Mouse (Mus musculus) limb, embryonic 10.5 days (tissue): ENCODE measurements around the gene Zfp981. TPM values are rescaled to one million over a fixed set of nuclear protein-coding genes. Genes with fewer than 3 reads are reported as not detected.
A peak's percentile ranks its signal among the peaks of the same experiment; 100 is the strongest.
"Not testable (repeated sequence)": the region's sequence is repeated elsewhere in the genome, so short reads cannot be mapped to it uniquely, and the experiment has no call there.

Source experiments
- DNase-seq: peaks from one replicate; pipeline ENCODE4 v3.0.0-alpha.2; 2017; ENCODE audit warnings: low spot score
- H3K27ac ChIP-seq: fragments of 300-500 bp; sonication (generic); 2 replicates; pipeline ENCODE4 v1.5.1; 2016; ENCODE audit warnings: mild to moderate bottlenecking
- H3K27me3 ChIP-seq: fragments of 300-500 bp; sonication (generic); 2 replicates; pipeline ENCODE4 v1.6.1; 2016; ENCODE audit warnings: low read depth, mild to moderate bottlenecking; ENCODE audit not compliant: poor library complexity, severe bottlenecking
- H3K36me3 ChIP-seq: fragments of 300-500 bp; sonication (generic); 2 replicates; pipeline ENCODE4 v1.6.1; 2016; ENCODE audit warnings: mild to moderate bottlenecking, moderate library complexity
- H3K4me1 ChIP-seq: fragments of 300-500 bp; sonication (generic); 2 replicates; pipeline ENCODE4 v1.6.1; 2016
- H3K4me3 ChIP-seq: fragments of 300-500 bp; sonication (generic); 2 replicates; pipeline ENCODE4 v1.5.1; 2016; ENCODE audit warnings: mild to moderate bottlenecking, moderate library complexity
- H3K9me3 ChIP-seq: fragments of 300-500 bp; sonication (generic); replicated peaks from 2 replicates; pipeline ENCODE4 v1.6.1; 2016; ENCODE audit warnings: mild to moderate bottlenecking
- WGBS: fragments of 180-500 bp; shearing (Covaris S2); methylation state at CpG from one replicate; pipeline ENCODE4 v1.1.7; 2016; 5-methylcytosine and 5-hydroxymethylcytosine counted together
- polyA plus RNA-seq: library from polyadenylated mRNA; unstranded; fragments of >200 nt; fragmentation: Nextera tagmentation; extraction: Ambion mirVana; gene quantifications from 2 replicates; pipeline ENCODE4 v1.2.1, GENCODE M21; 2016

The Zfp981 gene
- polyA plus RNA-seq: 0.09 and 0.10 TPM in 2 replicates

DNA sequence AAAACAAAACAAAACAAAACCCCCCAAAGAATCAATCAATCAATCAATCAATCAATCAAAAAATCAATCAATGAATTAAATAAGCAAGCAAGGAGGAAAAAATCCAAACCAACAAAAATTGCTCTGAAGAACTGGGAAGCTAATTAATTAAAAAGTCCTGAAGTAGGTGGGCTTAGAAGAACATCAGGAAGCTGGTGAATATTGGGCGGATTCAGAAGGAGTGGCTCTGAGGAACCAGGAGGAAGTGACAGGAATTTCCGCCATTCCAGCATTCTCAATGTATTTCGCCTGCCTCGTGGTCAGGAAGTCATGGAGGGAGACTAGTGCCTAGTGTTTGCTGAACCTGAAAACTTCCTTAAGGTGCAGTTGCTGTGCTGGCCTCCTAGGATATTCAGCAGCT, at the start of gene Zfp981:
TSS of gene Zfp981 (plus strand) at position 301 of the 400 bp plus-strand sequence.
- peaks cover 15% of the 10 kb centered on the region for H3K9me3 ChIP-seq
- H3K27ac ChIP-seq, H3K4me1 ChIP-seq, H3K36me3 ChIP-seq, DNase-seq, H3K27me3 ChIP-seq, H3K4me3 ChIP-seq: not testable (repeated sequence)
- 87% methylated on average over 4 of the region's 4 CpGs for WGBS

DNA sequence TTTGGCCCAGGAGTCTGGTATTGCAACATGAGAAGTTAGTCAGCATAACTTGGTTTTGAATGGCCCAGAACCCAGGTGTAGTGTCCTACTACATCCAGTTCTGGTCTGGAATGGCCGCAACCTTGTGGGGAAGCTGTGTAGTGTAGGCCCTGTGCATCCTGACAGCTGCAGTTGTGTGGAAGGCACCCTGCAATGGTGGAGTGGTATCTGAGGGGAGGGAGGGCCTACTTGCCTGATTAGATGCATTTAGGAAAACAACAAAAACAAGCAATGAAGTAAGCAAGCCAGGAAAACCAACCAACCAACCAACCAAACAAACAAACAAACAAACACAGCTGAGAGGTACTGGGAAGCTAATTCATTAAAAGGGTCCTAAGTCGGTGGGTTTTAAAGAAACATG, 49.3 kb upstream of the Zfp981 start:
- Histone ChIP-seq H3K9me3 (peaks cover 33% of the 10 kb centered on the region), H3K36me3 (peaks cover 18% of the 10 kb centered on the region; the same call in 1 of the 2 replicates)
- 89% methylated on average over 2 of the region's 2 CpGs for WGBS
- not testable (repeated sequence) for H3K27me3 ChIP-seq, H3K4me3 ChIP-seq, H3K4me1 ChIP-seq, H3K27ac ChIP-seq
- DNase-seq: peak; percentile 31

DNA sequence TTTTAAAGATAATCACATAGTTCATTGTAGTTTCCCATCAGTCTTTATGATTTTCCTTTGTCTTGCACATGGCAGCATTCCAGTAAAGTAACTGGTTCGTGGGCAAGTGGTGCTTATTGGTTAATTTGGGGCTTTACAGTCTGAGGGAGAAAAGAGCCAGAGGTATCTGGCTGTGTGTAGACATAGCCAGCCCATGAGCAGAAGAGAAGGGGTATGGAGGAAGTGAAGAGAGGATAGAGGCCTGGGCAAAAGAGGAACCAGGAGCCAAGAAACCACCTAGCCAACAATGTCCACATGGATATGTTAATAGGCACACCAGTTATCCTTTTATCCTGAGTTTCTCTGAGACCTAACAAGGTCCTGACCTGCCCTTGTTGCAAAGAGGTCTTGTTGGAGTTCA, 47.7 kb upstream of the Zfp981 start:
- not testable (repeated sequence) for H3K4me1 ChIP-seq, H3K4me3 ChIP-seq, H3K27ac ChIP-seq, H3K27me3 ChIP-seq
- peak; percentile 28 for DNase-seq
- peaks cover 18% of the 10 kb centered on the region; the same call in 1 of the 2 replicates for H3K36me3 ChIP-seq
- peaks cover 41% of the 10 kb centered on the region for H3K9me3 ChIP-seq
- WGBS: 88% methylated on average over 1 of the region's 1 CpGs

DNA sequence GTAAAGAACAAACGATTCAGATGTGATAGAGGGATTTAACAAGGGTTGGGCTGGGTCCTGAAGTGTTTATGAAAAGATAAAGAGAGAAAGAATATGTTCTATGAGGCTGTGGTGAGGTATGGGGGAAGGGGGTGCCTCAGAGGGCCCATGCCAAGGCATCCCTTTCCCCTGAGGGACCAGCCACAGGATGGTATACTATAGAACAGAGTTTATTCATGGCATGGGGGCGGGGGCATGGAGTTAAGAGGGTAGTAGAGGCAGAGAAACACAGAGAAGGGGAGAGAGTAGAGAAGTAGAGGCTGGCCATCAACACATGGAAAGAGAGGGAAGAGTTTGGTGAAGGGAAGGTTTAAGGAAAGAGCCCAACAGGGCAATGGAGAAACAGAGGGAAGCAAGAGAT, 46.9 kb upstream of the Zfp981 start:
- H3K27me3 ChIP-seq: no peaks in the 10 kb centered on the region
- no peak overlapping the region for H3K27ac ChIP-seq
- WGBS: 61% methylated on average over 2 of the region's 2 CpGs
- H3K36me3 ChIP-seq: peaks cover 18% of the 10 kb centered on the region; the same call in 1 of the 2 replicates
- DNase-seq: peak; percentile 27
- H3K9me3 ChIP-seq: peaks cover 43% of the 10 kb centered on the region
- no peak overlapping the region for H3K4me3 ChIP-seq
- H3K4me1 ChIP-seq: no peaks in the 10 kb centered on the region

DNA sequence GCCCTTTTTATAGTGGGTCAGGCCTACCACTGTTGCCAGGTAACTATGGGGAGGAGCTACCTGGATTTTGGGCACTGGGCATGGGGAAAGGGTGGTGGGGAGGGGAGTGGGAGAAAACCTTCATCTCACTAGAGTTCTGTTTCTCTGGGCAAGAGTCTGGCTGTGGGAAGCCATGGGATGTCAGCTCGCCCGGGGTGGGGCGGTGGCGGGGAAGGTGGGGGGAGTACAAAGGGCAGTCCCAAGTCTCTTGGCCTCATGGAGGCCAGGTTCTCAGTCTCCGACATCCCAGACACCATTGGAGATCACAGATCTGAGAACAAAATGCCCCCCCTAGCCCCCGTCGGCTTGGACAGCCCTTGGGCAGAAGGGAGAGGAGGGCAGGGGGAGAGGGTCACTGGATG, 46.5 kb upstream of the Zfp981 start:
- H3K27ac ChIP-seq: no peak overlapping the region
- no peaks in the 10 kb centered on the region for H3K27me3 ChIP-seq
- H3K4me3 ChIP-seq: no peak overlapping the region
- DNase-seq: peak; percentile 45
- H3K9me3 ChIP-seq: peaks cover 44% of the 10 kb centered on the region
- peaks cover 18% of the 10 kb centered on the region; the same call in 1 of the 2 replicates for H3K36me3 ChIP-seq
- H3K4me1 ChIP-seq: no peaks in the 10 kb centered on the region
- 96% methylated on average over 7 of the region's 7 CpGs for WGBS

DNA sequence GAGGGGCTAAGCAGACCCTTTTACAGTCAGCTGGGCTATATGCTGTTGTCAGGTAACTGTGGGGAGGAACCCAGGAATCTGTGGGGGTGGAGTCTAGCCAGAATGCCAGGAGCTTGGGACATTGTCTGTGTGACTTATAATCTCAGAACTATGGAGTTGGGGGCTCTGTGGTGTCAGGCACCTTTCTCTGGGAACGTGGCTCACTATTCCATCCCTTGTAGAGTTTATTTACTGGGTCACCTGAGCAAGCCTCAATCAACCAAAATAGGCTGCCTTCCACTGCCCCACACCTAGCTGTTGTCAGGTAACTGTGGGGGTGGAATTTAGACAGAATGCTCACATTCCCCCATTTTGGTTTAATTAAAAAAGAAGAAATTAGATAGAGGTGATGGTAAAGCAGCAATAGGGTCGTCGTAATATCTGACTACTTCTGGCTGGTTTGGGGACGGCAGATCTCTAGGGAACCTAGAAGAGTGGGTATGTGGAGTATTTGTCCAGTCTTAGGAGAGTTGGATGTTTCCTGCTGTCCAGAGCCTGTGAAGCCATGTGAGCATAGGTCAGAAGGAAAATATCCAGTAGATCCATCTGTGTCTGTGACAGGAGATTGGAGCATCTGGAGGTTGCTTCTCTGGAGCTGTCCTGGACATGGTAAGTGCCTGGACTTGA, 45.6 kb upstream of the Zfp981 start:
- peaks cover 44% of the 10 kb centered on the region for H3K9me3 ChIP-seq
- H3K4me3 ChIP-seq: no peak overlapping the region
- no peak overlapping the region for H3K27ac ChIP-seq
- peak; percentile 28 for DNase-seq
- H3K36me3 ChIP-seq: peaks cover 18% of the 10 kb centered on the region; the same call in 1 of the 2 replicates
- 78% methylated on average over 4 of the region's 4 CpGs for WGBS
- no peaks in the 10 kb centered on the region for H3K27me3 ChIP-seq
- H3K4me1 ChIP-seq: no peaks in the 10 kb centered on the region

DNA sequence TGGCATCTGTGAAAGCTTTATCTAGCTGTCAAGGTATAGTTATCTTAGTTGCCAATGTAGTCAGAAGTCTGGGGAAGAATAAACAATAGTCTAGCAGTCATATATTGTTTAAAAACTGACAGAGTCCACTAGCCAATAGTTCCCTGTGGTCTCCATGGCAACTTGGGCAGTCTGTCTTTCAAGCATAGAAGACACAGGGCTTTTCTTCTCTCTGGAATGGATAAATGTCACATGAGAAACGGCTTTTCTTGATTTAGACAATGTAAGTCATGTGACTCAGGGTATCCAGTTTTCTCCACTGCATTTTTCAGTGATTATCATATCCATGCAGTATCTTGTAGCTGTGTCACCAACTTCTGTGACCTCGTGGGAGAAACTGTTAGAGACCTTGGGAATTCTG, 44.7 kb upstream of the Zfp981 start:
- H3K4me1 ChIP-seq: no peaks in the 10 kb centered on the region
- peaks cover 45% of the 10 kb centered on the region for H3K9me3 ChIP-seq
- 82% methylated on average over 2 of the region's 2 CpGs for WGBS
- no peak overlapping the region for H3K4me3 ChIP-seq
- no peak overlapping the region for H3K27ac ChIP-seq
- peaks cover 18% of the 10 kb centered on the region; the same call in 1 of the 2 replicates for H3K36me3 ChIP-seq
- peak; percentile 18 for DNase-seq
- no peaks in the 10 kb centered on the region for H3K27me3 ChIP-seq

DNA sequence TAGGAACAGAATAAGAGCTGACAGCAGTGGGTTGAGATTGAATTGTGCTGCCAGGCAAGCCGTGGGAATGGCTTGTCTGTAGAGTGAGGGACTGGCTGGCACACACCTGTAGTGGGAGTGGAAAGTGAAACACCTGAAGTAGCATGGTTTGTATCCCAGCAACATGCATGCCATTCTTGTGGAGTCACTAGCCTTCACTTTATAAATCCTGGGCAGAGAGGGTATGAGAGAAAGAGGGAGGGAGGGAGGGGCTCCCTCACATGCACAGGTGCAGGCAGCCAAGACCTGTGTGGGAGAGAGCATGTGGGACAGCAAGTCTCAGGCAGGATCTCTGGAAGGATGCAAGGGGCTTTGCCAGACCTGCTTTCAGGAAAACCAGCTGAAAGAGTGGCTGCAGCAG, 44.1 kb upstream of the Zfp981 start:
- Histone ChIP-seq H3K4me1 (no peaks in the 10 kb centered on the region), H3K27ac (no peak overlapping the region), H3K27me3 (no peaks in the 10 kb centered on the region), H3K36me3 (peaks cover 15% of the 10 kb centered on the region; the same call in 1 of the 2 replicates), H3K9me3 (peaks cover 42% of the 10 kb centered on the region), H3K4me3 (no peak overlapping the region)
- WGBS: 75% methylated on average over 1 of the region's 1 CpGs
- peak; percentile 39 for DNase-seq

- H3K36me3 ChIP-seq: peaks cover 21% of the 10 kb centered on the region
- DNase-seq: peak; percentile 25
- WGBS: 84% methylated on average over 5 of the region's 5 CpGs
- H3K27me3 ChIP-seq, H3K27ac ChIP-seq, H3K4me3 ChIP-seq, H3K4me1 ChIP-seq: not testable (repeated sequence)
- peaks cover 38% of the 10 kb centered on the region for H3K9me3 ChIP-seq
These were observed 42.0 kb upstream of the Zfp981 start for GRCm38 (mm10) chr4:146459822-146460221.

- H3K27ac ChIP-seq, H3K4me1 ChIP-seq, H3K4me3 ChIP-seq, H3K27me3 ChIP-seq: not testable (repeated sequence)
- peak; percentile 29 for DNase-seq
- H3K9me3 ChIP-seq: peaks cover 33% of the 10 kb centered on the region
- 86% methylated on average over 5 of the region's 5 CpGs for WGBS
- H3K36me3 ChIP-seq: peaks cover 25% of the 10 kb centered on the region
These were observed 41.1 kb upstream of the Zfp981 start for GRCm38 (mm10) chr4:146460685-146461084.

DNA sequence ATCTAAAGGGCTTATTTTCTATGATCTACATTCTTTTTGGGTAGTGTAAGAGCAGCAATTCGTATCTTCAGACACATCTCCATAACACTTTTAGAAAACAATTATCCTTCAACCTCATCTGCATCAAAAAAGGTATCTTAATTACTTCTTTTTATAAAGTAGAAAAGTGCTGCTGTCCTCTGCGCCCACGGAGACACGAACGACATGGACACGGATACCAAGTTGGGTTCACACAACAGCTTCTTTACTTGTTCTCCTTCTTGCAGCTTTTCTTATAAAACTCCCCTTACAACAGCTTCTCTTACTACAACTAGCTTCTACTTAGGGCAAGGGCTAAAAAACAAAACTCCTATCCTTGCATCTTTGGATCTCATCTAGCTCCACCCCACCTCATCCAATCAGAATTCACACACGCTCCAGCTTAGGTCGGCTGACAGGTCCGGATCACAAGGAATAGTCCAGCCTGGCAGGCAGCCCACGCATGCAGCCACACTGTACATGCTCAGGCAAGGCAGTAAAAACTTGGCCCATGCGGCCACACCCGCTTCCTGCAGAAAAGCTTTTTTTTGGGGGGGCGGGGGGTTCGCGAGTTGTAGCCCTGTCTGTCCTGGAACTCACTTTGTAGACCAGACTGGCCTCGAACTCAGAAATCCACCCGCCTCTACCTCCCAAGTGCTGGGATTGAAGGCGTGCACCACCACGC, 38.0 kb upstream of the Zfp981 start:
- H3K4me3 ChIP-seq, H3K4me1 ChIP-seq, H3K27me3 ChIP-seq, H3K27ac ChIP-seq: not testable (repeated sequence)
- Histone ChIP-seq H3K9me3 (peaks cover 13% of the 10 kb centered on the region), H3K36me3 (peaks cover 18% of the 10 kb centered on the region)
- peak; percentile 25 for DNase-seq
- 92% methylated on average over 18 of the region's 19 CpGs for WGBS

GRCm38 (mm10) chr4:146469984-146470383, 31.8 kb upstream of the Zfp981 start:
- not testable (repeated sequence) for H3K4me3 ChIP-seq, H3K4me1 ChIP-seq, H3K27ac ChIP-seq, H3K27me3 ChIP-seq
- WGBS: 96% methylated on average over 10 of the region's 12 CpGs
- Histone ChIP-seq H3K9me3 (peaks cover 10% of the 10 kb centered on the region), H3K36me3 (peaks cover 12% of the 10 kb centered on the region)
- peak; percentile 24 for DNase-seq

GRCm38 (mm10) chr4:146474181-146474580, 27.6 kb upstream of the Zfp981 start:
- H3K27me3 ChIP-seq, H3K27ac ChIP-seq, DNase-seq, H3K4me3 ChIP-seq, H3K36me3 ChIP-seq, H3K4me1 ChIP-seq: not testable (repeated sequence)
- no CpG with 5 or more reads among the region's 1 CpGs for WGBS
- peaks cover 32% of the 10 kb centered on the region for H3K9me3 ChIP-seq
